Mouse (Mus musculus) layer of hippocampus, adult 9-10 months (tissue): ENCODE results near the gene Nxpe3.
"Not testable (repeated sequence)": the region's sequence is repeated elsewhere in the genome, so short reads cannot be mapped to it uniquely, and the experiment has no call there.

ENCODE experiments used
- DNase-seq: peaks from one replicate; pipeline ENCODE4 v3.0.0; 2022; ENCODE audit warnings: low spot score

Gene Nxpe3

DNA sequence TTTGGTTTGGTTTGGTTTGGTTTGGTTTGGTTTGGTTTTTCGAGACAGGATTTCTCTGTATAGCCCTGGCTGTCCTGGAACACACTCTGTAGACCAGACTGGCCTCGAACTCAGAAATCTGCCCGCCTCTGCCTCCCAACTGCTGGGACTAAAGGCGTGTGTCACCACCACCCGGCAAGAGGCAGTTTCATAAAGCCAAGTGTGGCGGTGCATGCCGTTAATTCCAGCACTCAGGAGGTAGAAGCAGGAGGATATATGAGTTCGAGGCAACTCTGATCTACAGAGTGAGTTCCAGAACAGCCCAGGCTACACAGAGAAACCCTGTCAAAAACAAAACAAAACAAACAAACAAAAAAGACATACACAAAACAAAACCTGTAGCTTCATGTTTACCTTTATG lies 57.4 kb downstream of the Nxpe3 start:
- not testable (repeated sequence) for DNase-seq

DNA sequence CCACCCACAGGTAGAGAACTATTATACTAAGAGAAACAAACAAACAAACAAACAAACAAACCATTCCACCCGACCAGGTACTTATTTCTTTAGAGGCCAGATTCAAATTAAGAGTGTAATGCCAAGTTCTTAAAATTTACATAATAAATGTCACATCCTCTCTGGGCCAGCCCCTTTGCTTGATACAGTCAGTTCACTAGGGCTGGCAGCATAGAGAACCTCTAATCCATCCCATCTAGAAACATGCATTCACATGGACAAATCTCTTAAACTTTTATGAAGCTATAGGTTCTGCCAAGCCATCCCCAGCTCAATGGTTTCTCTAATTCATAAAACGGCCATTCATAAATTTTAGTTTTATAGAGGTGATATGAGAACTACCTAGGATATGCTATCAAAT lies 57.9 kb downstream of the Nxpe3 start:
- DNase-seq = no peak

DNA sequence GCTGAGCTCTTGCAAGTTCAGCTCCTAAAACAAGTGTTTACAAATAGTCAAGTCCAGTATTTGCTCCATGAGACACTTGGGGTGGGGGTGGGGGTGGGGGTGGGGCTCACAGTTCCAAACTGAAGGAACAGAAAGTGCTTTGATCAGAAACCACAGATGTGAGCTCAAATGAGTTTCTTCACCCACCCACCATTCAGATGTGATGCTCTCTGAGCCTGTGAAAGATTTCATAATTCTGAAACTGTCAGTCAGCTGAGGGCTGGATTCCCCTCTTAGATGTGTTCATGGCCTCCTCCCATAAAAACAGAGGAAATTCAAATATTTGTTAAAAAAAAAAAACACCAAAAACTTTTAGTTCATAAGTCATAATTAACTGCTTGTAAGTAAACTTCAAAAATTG lies 59.3 kb downstream of the Nxpe3 start:
- no peak for DNase-seq

DNA sequence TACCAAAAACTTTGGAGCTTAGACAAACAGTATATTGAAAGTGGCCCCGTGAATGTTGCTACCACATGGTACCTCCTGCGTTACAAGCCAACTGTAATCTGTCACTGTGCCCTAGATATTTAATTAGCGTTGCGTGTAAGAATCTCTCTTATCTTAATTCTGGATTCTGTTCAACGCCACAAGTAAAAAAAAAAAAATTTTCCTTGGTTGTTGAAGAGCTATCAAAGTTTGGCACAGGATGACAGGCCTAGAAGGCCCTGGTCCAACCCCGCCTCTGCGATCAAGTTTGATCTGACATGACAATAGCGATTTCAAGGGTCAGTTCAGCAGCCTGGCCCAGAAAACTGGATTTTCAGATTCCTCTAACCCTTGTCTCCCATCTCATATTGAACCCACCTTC lies 62.5 kb downstream of the Nxpe3 start:
- DNase-seq = no peak

DNA sequence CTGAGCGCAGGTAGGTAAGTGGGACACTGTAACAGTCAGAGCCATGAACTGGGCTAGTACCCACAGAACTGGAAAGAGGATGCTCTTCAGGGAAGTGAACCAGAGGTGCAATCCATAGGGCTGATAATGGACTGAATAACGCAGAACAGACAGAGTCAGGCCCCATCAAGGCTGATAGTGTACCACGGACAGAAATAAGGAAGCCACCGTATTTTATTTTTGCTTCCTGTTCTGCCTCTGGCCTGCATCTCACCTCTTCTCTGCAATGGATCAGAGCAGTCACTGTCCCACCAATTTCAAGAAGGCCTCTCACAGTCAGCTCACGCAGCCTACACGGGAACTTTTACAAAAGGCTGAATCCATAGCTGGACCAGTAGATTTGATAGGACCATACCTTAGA lies 63.0 kb downstream of the Nxpe3 start:
- DNase-seq = no peak

DNA sequence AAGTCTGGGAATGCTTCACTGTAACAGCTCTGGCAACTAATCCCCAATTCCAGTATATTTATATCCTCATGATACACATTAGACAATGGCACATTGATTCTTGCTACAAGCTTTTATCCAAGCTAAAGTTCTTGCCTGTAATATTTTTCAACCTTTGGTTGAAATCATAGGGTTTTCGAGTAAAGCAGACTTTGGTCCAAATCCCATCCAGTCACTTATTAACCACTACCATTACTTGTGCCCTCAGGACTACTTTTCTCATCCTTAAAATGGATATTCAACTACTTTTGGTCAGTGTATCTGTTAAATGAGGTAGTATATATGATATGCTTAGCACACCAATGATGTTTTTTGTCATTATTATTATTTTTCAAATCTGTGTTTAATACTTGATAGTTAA lies 63.6 kb downstream of the Nxpe3 start:
- no peak for DNase-seq

DNA sequence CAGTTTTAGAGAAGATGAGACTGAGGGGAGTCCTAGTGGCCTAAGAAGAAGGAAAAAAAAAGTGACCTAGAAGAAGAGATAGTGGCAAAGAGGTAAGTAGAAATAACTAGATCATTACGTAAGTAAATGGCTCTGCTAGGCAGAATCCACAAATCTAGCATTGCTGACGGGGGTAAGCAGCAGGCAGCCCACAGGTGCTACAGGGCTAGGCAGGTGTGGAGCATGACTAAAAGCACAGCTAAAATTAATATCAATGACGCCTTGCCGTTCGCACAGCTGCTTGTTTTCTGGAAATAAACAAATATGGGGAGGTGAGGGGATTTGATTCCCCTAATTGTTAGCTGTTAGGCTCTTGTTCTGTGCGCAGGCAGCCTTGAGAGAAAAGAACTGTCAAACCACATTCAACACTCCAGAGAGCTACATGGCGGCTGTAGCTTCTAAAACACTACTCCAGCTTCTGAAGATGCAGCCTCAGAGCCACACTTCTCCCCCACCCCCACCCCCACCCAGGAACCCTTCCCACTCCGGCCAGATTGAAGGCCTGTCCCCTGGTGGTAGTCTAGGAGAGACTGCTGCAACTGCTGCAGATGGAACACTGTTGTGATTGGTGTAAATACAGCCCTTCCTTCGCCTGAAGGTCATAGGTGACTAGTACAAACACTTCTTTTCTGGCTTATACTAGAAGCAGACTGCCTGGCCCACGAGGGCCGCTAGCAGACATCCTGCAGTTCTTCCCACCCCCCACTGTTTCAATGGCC lies 71.5 kb downstream of the Nxpe3 start:
- no peak for DNase-seq

DNA sequence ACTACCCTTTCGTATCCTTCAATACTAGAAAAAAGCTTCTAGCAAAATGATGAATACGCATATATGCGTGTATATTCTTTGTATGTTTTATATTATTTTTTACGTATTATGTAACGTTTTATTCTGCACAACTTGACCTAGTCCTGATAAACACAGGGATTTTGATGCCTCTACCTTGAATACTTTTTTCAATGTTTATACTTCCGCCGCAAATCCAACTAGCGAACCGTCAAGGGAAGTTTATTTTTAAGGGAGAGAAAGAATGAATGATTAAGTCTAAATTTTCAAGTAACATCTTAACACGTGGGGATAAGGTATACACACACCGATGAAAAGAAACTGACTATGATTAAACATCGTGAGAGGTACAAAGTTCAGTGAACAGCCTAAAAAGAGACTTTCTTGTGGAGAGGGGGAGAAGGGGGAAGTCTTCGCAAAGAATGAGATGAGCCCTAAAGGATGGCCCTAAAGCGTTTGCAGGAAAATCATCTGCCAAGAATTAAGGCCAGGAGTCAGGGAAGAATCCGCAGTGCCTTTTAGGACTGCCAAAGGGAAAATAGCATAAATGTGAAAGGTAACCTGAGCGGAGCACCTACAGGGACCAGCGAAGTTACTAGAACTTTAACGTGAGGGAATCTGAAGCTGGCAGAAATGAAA lies 72.2 kb downstream of the Nxpe3 start:
- no peak for DNase-seq

DNA sequence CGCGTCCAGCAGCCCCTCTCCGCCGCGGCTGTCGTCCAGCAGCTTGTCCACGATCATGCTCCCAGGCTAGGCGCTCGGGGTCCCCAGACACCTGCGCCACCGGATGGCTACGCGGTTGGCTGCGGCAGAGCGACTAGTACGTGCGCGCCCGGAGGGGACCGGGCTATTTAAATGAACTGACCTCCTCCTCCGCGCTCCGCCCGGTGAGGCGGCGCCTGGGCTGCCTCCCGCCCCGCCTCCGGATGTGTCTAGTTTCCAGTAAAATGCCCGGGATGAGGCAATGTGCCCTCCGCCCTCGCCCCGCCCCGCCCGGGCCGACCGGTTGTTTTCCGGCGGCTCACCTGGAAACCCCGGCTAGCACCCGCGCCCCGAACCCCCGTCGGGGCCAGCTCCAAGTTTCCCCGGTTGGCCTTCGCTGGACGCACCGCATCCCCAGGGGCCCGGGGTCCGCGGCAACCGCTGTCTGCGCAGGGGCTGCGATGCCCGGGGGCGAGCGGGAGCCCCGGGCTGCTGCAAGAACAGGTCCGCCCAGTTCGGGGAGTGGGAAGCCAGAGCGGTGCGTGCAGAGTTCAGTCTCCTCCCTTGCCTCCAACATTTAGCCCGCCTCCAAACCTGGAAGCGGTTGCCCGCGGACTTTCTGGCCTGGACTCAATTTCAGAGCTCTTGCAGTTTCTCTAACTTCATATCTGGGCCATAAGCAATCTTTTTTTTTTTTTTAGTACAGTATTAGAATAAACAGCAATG lies 72.9 kb downstream of the Nxpe3 start:
- peak; percentile 60 for DNase-seq

DNA sequence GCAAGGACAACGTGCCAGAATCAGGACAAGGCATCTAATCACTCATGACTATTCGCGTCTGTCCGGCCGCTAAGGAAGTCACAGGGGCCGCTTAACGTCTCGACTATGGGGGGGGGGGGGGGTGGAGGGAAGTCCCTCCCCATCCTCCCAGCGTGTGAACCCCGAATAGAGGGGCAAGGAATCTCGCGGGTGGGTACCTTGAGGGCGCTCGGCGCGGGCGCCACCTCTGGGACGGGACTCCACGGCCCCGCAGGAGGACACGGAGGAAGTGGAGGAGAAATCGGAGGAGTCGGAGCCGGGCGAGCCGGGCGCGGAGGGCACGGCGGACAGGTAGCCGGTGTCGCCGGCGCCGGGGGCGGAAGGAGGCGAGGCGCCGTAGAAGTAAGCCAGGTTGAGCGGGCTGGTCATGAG lies 73.5 kb downstream of the Nxpe3 start:
- no peak for DNase-seq

DNA sequence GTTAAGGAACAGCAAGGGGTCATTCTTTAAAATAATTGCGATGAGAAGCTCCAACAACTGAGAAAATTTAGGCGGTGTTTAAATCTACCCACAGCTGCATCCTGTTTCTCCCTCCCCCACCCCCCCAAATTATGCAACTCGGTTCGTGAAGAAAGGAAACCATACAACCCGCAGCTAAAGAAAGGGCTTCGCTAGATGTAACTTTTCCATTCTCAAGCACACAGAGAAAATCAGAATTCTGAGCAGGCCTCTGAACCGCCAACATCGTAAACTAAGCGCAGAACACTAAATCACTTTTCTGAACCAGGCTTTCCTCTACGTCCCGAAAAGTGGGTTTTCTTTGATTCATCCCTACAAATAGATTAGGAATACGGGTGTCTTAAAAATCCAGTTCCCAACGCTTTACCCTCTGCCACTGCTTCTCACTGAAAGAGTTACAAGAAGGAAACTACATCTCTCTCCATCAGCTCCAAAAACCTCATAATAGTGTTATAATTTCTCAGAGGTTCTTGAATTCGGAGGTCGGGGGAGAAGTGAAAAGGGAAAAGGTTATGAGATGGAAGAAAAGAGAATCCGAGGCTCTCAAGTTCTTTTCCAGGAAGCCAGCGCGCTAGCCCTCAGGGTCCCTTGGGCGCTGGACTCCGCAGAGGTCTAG lies 74.0 kb downstream of the Nxpe3 start:
- DNase-seq = no peak

DNA sequence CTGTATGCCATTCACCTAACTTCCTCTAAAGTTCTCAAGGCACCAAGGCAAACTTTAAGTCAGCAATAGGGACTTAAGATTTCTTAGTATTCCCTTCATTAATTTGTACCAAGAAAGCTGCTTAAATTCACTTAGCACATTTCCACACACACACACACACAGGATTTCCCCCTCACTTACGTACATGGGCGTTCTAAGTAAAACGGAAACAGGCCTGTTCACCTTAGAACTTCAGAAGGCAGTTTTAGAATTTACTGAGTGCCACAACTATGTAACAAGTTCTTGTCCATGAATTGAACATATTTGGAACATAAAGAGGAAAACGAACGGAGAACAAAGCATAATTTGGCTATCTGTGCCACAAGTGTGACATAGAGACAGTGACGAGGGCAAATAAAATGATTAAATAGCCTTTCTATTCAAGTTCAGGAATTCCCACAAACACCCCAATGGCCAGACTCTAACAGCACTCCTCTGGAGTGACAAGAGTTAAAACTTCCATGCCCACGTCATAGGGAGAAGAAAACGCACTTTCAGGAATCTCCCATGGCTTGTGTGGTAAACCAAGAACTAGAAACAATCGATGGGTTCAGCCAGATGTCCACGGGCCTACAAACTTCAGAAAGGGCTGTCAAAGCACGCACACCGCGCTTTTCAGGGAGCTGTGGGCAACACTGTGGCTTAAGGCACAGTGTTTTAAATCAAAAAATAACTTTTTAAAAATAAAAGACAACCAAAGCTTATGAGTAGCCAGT lies 74.7 kb downstream of the Nxpe3 start:
- no peak for DNase-seq

DNA sequence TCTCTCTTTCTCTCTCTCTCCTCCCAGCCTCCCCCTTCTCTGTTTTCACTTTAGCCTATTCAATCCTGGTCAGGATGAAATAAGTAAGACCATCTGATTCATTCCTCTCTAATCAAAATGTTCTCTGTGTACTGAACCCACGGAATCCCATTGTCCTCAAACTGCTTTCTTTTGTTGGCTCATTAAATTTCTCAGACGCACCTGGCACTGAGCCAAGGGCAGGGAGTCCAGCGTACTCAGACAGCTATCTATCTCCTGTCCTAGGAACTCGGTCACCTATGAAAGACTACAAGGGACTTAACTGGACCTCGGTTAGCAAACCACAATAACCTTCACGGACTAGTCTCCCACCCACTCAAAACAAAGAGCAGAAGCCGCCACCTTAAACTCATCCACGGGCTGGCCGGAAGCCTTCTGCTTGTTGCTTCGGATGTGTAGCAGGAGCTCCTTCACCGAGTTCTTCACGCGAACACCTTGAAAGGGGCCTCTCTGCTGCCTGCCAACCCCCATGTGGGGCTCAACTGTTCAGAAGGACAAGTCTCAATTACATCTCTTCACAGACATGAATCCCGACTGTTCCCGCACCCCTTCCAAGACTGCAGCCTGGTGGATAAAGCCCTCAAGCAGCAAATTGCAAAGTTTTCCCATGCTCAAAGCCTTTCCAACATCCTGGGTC lies 75.8 kb downstream of the Nxpe3 start:
- DNase-seq = no peak

DNA sequence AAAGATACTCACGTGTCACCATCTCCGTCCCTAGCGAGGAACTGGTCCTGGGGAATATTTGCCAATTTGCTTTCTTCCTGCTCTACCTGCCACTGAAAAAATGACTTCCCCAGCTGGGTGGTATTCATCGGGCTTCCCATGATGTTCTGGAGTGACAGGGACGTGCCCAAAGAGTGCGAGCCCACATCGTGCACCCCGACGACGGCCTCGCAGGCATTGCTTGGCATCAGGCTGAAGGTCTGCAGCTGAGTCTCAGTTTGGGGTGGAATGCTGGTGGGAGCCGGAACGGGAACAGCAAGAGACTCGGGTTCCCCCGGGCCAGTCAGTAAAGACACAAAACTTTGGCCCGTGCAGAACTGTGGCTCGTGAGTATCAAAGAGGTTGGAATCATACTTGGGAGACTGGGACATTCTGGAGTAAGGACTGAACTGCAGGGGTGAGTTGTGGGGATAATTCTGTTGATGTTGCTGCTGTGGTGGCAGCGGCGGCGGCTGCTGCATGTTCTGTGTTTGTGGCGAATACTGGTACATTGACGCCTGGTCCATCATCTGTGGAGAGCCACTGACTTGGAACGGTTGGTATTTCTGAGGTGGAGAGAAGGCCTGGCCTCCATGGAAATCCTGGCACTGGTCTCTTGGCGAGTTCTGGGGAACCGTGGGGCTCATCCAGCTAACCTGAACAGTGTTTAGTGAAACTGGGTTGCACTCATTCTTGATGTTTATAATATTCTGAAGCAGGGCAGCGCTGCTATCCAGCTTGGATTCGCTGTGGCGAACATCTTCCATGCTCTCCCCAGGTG lies 77.2 kb downstream of the Nxpe3 start:
- DNase-seq = no peak

DNA sequence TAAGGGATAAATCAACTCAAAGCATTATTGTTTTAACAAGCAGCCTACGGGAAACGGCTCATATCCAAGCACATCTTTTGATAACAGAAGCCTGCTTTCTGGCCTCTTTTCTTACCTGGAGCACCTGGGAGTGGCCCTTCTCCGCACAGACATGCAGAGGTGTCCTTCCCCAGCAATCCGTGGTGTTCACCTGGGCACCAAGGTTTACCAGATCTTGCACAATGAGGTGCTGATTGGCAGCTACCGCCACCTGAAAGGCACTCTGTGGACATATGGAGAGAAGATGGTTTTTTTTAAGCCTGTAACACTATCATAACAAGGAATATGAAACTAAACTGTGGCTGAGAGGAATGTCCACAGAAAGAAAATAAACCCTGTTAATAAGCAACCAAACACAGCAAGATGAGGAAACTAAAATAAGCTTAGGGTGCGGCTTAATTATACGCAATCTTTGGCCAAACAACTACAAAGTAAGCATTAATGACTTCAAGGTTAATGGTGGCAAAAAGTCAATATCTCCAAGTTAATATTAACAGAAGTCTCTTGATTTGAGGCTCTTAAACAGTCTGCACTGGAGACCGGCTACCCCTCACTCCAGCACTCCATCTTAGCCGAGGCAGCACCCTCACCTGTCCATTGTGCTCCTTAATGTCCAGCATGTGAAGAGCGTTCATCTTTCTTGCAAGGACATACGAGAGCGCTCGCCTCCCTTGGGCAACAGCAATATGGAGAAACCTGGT lies 78.7 kb downstream of the Nxpe3 start:
- DNase-seq = no peak

DNA sequence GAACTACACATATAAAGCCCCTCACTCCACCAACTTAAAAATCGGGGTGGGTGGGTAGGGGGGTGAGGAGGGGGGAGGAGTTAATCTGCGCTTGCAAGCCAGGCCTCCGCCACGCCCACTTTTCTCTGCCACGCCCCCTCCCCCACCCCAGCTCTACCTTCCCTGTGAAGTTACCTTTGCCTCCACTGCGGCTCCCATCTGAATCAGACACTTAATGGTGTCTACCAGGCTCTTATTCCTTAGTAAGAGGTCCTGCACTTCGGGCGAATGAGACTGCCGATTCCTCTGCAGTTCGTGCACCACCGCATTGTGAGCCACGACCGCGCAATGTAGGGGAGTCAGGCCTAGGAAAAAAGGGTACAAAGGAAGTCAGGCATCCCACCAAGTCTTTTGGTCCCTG lies 79.6 kb downstream of the Nxpe3 start:
- DNase-seq = no peak

DNA sequence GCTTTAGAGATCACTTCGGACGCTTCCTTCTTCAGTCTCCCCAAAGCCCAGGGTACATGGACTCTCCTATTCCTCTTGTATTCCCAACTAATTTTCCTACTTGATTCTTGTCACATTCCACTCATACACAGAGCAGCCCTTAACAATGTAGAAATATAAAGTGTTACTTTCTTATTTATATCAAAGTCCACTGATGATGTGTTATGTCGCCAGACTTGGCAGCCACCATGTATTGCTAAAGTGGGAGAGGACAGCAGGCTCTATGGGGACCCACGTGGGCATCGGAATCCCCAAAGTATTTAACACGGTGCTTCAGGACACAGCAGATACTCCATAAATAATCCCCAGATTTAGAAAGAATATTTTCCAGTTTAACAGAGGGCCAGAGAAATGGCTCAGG lies 80.4 kb downstream of the Nxpe3 start:
- no peak for DNase-seq

DNA sequence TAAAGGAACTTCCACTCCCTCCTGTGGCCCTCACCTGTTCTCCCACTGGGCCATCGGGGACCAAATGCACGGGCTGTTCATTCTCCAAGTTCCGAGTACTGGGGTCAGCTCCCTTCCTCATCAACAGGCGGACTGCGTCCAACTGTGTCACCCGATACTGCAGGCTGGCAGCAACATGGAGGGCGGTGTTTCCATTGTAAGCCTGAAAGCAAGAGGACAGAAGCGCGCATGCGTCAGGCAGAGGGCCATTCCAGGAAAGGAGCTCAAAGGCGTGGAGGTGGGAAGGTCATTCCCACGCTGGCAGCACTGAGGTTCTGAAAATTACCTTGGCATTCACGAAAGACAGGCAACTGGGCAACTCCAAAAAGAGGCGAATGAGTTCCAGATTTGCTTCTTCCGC lies 81.2 kb downstream of the Nxpe3 start:
- no peak for DNase-seq

DNA sequence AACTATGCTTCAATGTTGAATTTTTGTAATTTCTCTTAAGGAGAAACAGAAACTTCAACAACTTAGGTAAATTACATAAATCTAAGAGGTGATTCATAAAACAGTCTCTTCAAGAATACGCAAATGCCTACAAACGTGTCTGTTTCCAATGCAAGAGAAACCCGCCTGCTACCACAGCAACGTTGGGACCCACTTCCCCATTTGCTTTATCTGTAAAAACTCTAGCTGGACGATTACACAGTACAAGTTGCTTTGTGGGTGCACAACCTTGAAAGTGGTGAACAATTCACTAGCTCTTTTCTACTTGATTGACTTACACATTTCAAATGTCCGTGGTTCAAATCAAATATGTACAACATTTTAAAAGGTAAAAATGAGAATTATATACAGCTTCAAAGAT lies 83.3 kb downstream of the Nxpe3 start:
- no peak for DNase-seq
